Mouse (Mus musculus): ENCODE data around the gene Asic2.

DNA sequence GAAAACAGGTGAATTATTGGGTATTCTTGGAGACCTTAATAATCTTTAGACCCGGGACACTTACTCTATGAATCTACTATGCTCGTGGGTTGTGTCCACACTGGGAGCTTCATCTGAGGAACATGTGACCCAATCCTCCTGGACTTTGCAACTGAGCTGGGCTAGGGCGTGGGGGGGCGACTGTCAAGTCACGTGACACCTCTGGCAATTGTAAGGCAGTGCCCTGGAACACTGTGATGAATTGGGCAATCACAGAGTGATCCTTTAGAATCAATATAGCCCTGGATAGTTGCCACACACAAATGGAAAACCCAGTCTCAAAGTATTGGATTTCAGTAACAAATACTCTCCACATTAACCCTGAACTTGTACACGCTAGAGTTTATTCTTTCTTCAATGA is 867.4 kb downstream of the Asic2 start:
- TF ChIP-seq CTCF (conservative IDR thresholded peaks at IDR 0.05; ENCODE audit: low read length) (no peak), POU5F1 (IDR thresholded peaks at IDR 0.05; ENCODE audit: borderline replicate concordance, low read length) (no peak)

All from E14TG2a.4 (cell line).